Mouse (Mus musculus) neural tube, postnatal 0 days (tissue): Measurements from ENCODE around the gene Aqp11. TPM values are rescaled to one million over a fixed set of nuclear protein-coding genes. Genes with fewer than 3 reads are reported as not detected.

ENCODE experiments used
- polyA plus RNA-seq: library from polyadenylated mRNA; unstranded; fragments of >200 nt; fragmentation: Nextera tagmentation; extraction: Ambion mirVana; gene quantifications from 2 replicates; pipeline ENCODE4 v1.2.1, GENCODE M21; 2015

Aqp11 gene
- 30.6 and 37.7 TPM in 2 replicates for polyA plus RNA-seq

GRCm38 (mm10) chr7:97737638-97738456 lies at the start of gene Aqp11:
Gene Aqp11 (minus strand): TSS chr7:97738289.

DNA sequence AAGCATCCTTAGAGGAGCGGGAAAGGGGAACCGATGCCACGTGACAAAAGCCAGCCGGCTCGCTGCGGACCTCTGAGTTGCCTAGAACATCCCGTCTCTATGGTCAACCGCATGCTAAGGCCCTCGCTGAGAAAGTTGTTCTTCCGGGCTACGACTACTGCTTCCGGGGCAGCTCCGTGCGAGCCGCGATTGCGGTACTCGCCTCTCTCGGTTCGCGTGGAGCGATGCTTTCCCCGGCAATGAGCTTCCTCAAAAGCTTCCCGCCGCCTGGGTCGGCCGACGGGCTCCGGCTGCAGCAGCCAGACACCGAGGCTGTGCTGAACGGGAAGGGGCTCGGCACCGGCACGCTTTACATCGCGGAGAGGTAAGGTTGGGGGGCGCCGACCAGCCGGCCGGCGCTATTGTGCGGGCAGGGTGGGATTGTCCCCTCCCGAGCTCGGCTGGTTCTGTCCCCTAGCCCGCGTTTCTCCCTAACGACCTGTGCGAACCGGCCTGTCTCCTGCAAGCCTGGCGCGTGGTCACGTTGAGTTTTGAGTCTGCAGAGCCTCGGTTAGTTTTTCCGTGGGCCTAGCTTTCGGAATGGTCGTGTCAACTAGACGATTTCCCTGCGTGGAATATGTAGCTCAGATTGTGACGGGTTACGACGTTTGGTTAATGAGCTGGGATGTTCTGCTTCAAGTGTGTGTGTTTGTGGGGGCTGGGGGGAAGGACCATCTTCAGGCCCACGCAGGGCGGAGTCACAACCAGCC lies 41.4 kb downstream of the Aqp11 start, which contains the start of gene Clns1a:
Gene Clns1a (plus strand): TSS at position 129 of the 749 bp plus-strand sequence.

Other genes with a start within 250 kb of the Aqp11 start
- 64.4 and 66.5 TPM in 2 replicates for gene Aamdc, start 158.8 kb downstream of the Aqp11 start, polyA plus RNA-seq
- gene Rsf1, start 158.4 kb downstream of the Aqp11 start, polyA plus RNA-seq, result 27.8 and 28.0 TPM in 2 replicates
- 150 and 162 TPM in 2 replicates for gene Clns1a, start 41.7 kb downstream of the Aqp11 start, polyA plus RNA-seq
- 99.1 and 104 TPM in 2 replicates for gene Pak1, start 50.3 kb upstream of the Aqp11 start, polyA plus RNA-seq
- gene Gdpd4, start 181.7 kb upstream of the Aqp11 start, polyA plus RNA-seq, result not detected in 2 replicates